8 mouse cellular contexts compared by ENCODE assay signal in the genomic region with DNA sequence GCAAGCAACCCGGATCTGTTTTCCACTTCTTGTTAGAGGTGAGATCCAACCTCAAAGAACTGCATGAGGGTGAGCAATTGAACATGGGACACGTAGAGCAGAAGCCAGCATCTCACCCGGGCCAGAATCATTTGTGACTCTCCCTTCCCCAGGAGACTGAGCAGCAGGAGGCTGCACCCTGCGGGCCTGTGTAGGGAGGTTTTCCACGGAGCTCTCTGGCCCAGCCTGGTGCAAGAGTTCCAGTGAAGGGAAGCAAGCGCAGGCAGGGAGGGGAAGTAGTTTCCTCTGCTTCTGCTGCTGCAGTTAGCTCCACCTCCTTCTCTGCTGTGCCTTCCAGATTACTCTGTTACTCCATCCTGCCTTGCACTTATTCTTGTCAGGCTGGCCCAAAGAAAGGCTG.
DNase-seq lines count a peak whose midpoint lies in the region; ATAC-seq and TF ChIP-seq lines count a peak whose summit lies in the region.

No protein-coding gene starts in this region.

- H3K36me3 ChIP-seq in thymus, adult 2 months (ENCODE audit: control insufficient read depth, insufficient read depth, low read length): no peaks in the 10 kb centered on the region
- no peaks in the 10 kb centered on the region; the same call in 1 of the 2 replicates for H3K36me3 ChIP-seq in heart, embryonic 11.5 days (ENCODE audit: control insufficient read depth, insufficient read depth, low read length)
- no peaks in the 10 kb centered on the region for H3K36me3 ChIP-seq in liver, embryonic 13.5 days

- DNase-seq in thymus, adult 2 months: peak; percentile 18
- no peak for DNase-seq in thymus, postnatal 0 days (ENCODE audit: low spot score)
- no peak for DNase-seq in liver, embryonic 13.5 days
- peak; percentile 13 to 22 for DNase-seq in thymus, postnatal 36 days
- no peak for DNase-seq in left cerebral cortex, adult 9 months (ENCODE audit: low spot score in 2 of 2)
- no peak for DNase-seq in layer of hippocampus, adult 9-10 months (ENCODE audit: low spot score)
- DNase-seq in right cerebral cortex, adult 2 months (ENCODE audit: low spot score in 2 of 2): no peak

- H3K9ac ChIP-seq in heart, embryonic 11.5 days (ENCODE audit: low read depth, low read length): peak overlapping the region; percentile 28; the same call in 1 of the 2 replicates
- H3K9ac ChIP-seq in liver, embryonic 13.5 days: no peak overlapping the region

- TF ChIP-seq CTCF in thymus, adult 2 months (IDR thresholded peaks at IDR 0.05; ENCODE audit: borderline replicate concordance, control insufficient read depth, extremely low read depth, insufficient read depth, low read length, poor library complexity): no peak

- H3K27ac ChIP-seq in thymus, adult 2 months (ENCODE audit: control insufficient read depth, insufficient read depth, low read length): no peak overlapping the region
- H3K27ac ChIP-seq in heart, embryonic 11.5 days (ENCODE audit: low read depth, low read length): peak overlapping the region; percentile 46; the same call in 1 of the 2 replicates
- no peak overlapping the region for H3K27ac ChIP-seq in liver, embryonic 13.5 days

- no peak for TF ChIP-seq POLR2A in thymus, adult 2 months (IDR thresholded peaks at IDR 0.05; ENCODE audit: control insufficient read depth, extremely low read depth, insufficient read depth, low read length, poor library complexity)

- H3K27me3 ChIP-seq in thymus, adult 2 months (ENCODE audit: control insufficient read depth, insufficient read depth, low read length): no peaks in the 10 kb centered on the region
- H3K27me3 ChIP-seq in heart, embryonic 11.5 days (ENCODE audit: control insufficient read depth, insufficient read depth, low read length): no peaks in the 10 kb centered on the region
- H3K27me3 ChIP-seq in liver, embryonic 13.5 days: no peaks in the 10 kb centered on the region

- no peak overlapping the region for H3K4me3 ChIP-seq in thymus, adult 2 months (ENCODE audit: control insufficient read depth, insufficient read depth, low read length)
- H3K4me3 ChIP-seq in heart, embryonic 11.5 days (ENCODE audit: low read depth, low read length): no peak overlapping the region
- H3K4me3 ChIP-seq in liver, embryonic 13.5 days (replicated peaks): no peak overlapping the region

- H3K4me2 ChIP-seq in heart, embryonic 11.5 days: peak overlapping the region; percentile 41
- H3K4me2 ChIP-seq in liver, embryonic 13.5 days: peak overlapping the region; percentile 2; the same call in 1 of the 2 replicates

- no peak; the same call in 1 of the 2 replicates for ATAC-seq in heart, embryonic 11.5 days (replicated peaks; ENCODE audit: insufficient number of reproducible peaks, low FRiP score, low TSS enrichment)
- peak; percentile 26; the same call in 1 of the 2 replicates for ATAC-seq in liver, embryonic 13.5 days (ENCODE audit: low read depth)

- no peaks in the 10 kb centered on the region for H3K9me3 ChIP-seq in heart, embryonic 11.5 days (replicated peaks; ENCODE audit: control insufficient read depth, low read length)
- H3K9me3 ChIP-seq in liver, embryonic 13.5 days (replicated peaks): no peaks in the 10 kb centered on the region

- H3K4me1 ChIP-seq in thymus, adult 2 months (replicated peaks; ENCODE audit: control insufficient read depth, insufficient read depth, low read length): peaks cover 6% of the 10 kb centered on the region; the same call in 1 of the 2 replicates
- H3K4me1 ChIP-seq in heart, embryonic 11.5 days (ENCODE audit: control insufficient read depth, insufficient read depth, low read length): peaks cover 7% of the 10 kb centered on the region; the same call in 1 of the 2 replicates
- peaks cover 9% of the 10 kb centered on the region; the same call in 1 of the 2 replicates for H3K4me1 ChIP-seq in liver, embryonic 13.5 days (replicated peaks)

- WGBS in thymus, adult 2 months: 23% methylated on average over 6 of the region's 6 CpGs
- WGBS in heart, embryonic 11.5 days (ENCODE audit: insufficient replicate concordance): 32% methylated on average over 6 of the region's 6 CpGs
- 28% methylated on average over 6 of the region's 6 CpGs for WGBS in liver, embryonic 13.5 days (ENCODE audit: insufficient replicate concordance)

Comparison
In these comparisons a context has a peak if more than half of its experiments do, and no peak if none do; other contexts are left out.
1. DNase-seq: peak in thymus, adult 2 months (single experiment) and thymus, postnatal 36 days (2 of 2); none in thymus, postnatal 0 days (single experiment), liver, embryonic 13.5 days (single experiment), left cerebral cortex, adult 9 months (0 of 2), layer of hippocampus, adult 9-10 months (single experiment) and right cerebral cortex, adult 2 months (0 of 2).